Mouse (Mus musculus) heart, embryonic 10.5 days (tissue): ENCODE measurements around the gene Abhd14b. TPM values are rescaled to one million over a fixed set of nuclear protein-coding genes. Genes with fewer than 3 reads are reported as not detected.

ENCODE experiments used
- DNase-seq: peaks from one replicate; pipeline ENCODE4 v3.0.0-alpha.2; 2017; ENCODE audit warnings: low spot score
- H3K27ac ChIP-seq: fragments of 300-500 bp; sonication (generic); 2 replicates; pipeline ENCODE4 v1.5.1; 2016; ENCODE audit warnings: mild to moderate bottlenecking
- H3K27me3 ChIP-seq: fragments of 300-500 bp; sonication (generic); 2 replicates; pipeline ENCODE4 v1.6.1; 2016; ENCODE audit warnings: mild to moderate bottlenecking; ENCODE audit not compliant: poor library complexity, insufficient read depth, severe bottlenecking
- H3K36me3 ChIP-seq: fragments of 300-500 bp; sonication (generic); 2 replicates; pipeline ENCODE4 v1.6.1; 2016; ENCODE audit warnings: mild to moderate bottlenecking, moderate library complexity
- H3K4me1 ChIP-seq: fragments of 300-500 bp; sonication (generic); 2 replicates; pipeline ENCODE4 v1.6.1; 2016; ENCODE audit warnings: mild to moderate bottlenecking
- H3K4me3 ChIP-seq: fragments of 300-500 bp; sonication (generic); 2 replicates; pipeline ENCODE4 v1.5.1; 2016; ENCODE audit warnings: mild to moderate bottlenecking, moderate library complexity
- H3K9me3 ChIP-seq: fragments of 300-500 bp; sonication (generic); 2 replicates; pipeline ENCODE4 v1.6.1; 2016; ENCODE audit warnings: mild to moderate bottlenecking, moderate library complexity
- whole genome bisulfite sequencing: fragments of 180-500 bp; shearing (Covaris S2); methylation state at CpG from one replicate; pipeline ENCODE4 v1.1.7; 2016; 5-methylcytosine and 5-hydroxymethylcytosine counted together
- polyA plus RNA-seq: library from polyadenylated mRNA; unstranded; fragments of >200 nt; fragmentation: Nextera tagmentation; extraction: Ambion mirVana; gene quantifications from 2 replicates; pipeline ENCODE4 v1.2.1, GENCODE M21; 2016

The Abhd14b gene
- polyA plus RNA-seq, 1 experiment from 2014 or later, result 7.8 TPM

GRCm38 (mm10) chr9:106454888-106455681 lies 7.8 kb downstream of the Abhd14b start:
- H3K36me3 ChIP-seq, result peaks cover 30% of the 10 kb centered on the region; the same call in 1 of the 2 replicates
- peaks cover 100% of the 10 kb centered on the region for H3K4me1 ChIP-seq
- under 1% methylated on average over 17 of the region's 17 CpGs for WGBS
- no peaks in the 10 kb centered on the region for H3K9me3 ChIP-seq
- peak; percentile 85 for DNase-seq
- H3K27me3 ChIP-seq, result peaks cover under 1% of the 10 kb centered on the region; the same call in 1 of the 2 replicates
- peak overlapping the region; percentile 87 for H3K4me3 ChIP-seq
- H3K27ac ChIP-seq, result peak overlapping the region; percentile 94

GRCm38 (mm10) chr9:106456325-106457162 lies 9.3 kb downstream of the Abhd14b start:
- no peaks in the 10 kb centered on the region for H3K27me3 ChIP-seq
- H3K4me1 ChIP-seq, result peaks cover 96% of the 10 kb centered on the region
- peak overlapping the region; percentile 94 for H3K27ac ChIP-seq
- H3K4me3 ChIP-seq, result peak overlapping the region; percentile 87
- H3K9me3 ChIP-seq, result no peaks in the 10 kb centered on the region
- peaks cover 44% of the 10 kb centered on the region for H3K36me3 ChIP-seq
- WGBS, result 42% methylated on average over 15 of the region's 15 CpGs
- DNase-seq, result no peak

GRCm38 (mm10) chr9:106457163-106457559 lies 9.9 kb downstream of the Abhd14b start:
- Histone ChIP-seq H3K27me3 (no peaks in the 10 kb centered on the region), H3K27ac (peak overlapping the region; percentile 94), H3K9me3 (no peaks in the 10 kb centered on the region), H3K4me1 (peaks cover 90% of the 10 kb centered on the region), H3K36me3 (peaks cover 50% of the 10 kb centered on the region), H3K4me3 (peak overlapping the region; percentile 87)
- 60% methylated on average over 9 of the region's 9 CpGs for whole genome bisulfite sequencing
- DNase-seq, result no peak

- 66% methylated on average over 5 of the region's 5 CpGs for WGBS
- Histone ChIP-seq H3K27me3 (peaks cover 1% of the 10 kb centered on the region; the same call in 1 of the 2 replicates), H3K4me3 (no peak overlapping the region), H3K27ac (peak overlapping the region; percentile 42; the same call in 1 of the 2 replicates), H3K9me3 (no peaks in the 10 kb centered on the region), H3K36me3 (peaks cover 57% of the 10 kb centered on the region), H3K4me1 (peaks cover 83% of the 10 kb centered on the region)
- no peak for DNase-seq
These were observed 10.7 kb downstream of the Abhd14b start for GRCm38 (mm10) chr9:106457920-106458319.

GRCm38 (mm10) chr9:106459946-106460345 lies 12.7 kb downstream of the Abhd14b start:
- H3K27ac ChIP-seq, result no peak overlapping the region
- no peak for DNase-seq
- WGBS, result 69% methylated on average over 15 of the region's 15 CpGs
- peaks cover 21% of the 10 kb centered on the region for H3K27me3 ChIP-seq
- H3K4me3 ChIP-seq, result no peak overlapping the region; the same call in 1 of the 2 replicates
- peaks cover 73% of the 10 kb centered on the region for H3K36me3 ChIP-seq
- peaks cover 79% of the 10 kb centered on the region for H3K4me1 ChIP-seq
- H3K9me3 ChIP-seq, result no peaks in the 10 kb centered on the region

- Histone ChIP-seq H3K36me3 (peaks cover 73% of the 10 kb centered on the region), H3K27me3 (peaks cover 26% of the 10 kb centered on the region), H3K27ac (no peak overlapping the region), H3K4me1 (peaks cover 79% of the 10 kb centered on the region), H3K4me3 (no peak overlapping the region), H3K9me3 (no peaks in the 10 kb centered on the region)
- no peak for DNase-seq
- WGBS, result 85% methylated on average over 18 of the region's 18 CpGs
These were observed 13.3 kb downstream of the Abhd14b start for GRCm38 (mm10) chr9:106460401-106461025.

- Histone ChIP-seq H3K36me3 (peaks cover 76% of the 10 kb centered on the region), H3K4me1 (peaks cover 79% of the 10 kb centered on the region), H3K27me3 (peaks cover 31% of the 10 kb centered on the region), H3K9me3 (no peaks in the 10 kb centered on the region), H3K4me3 (no peak overlapping the region), H3K27ac (no peak overlapping the region)
- WGBS, result 90% methylated on average over 9 of the region's 9 CpGs
- no peak for DNase-seq
These were observed 13.8 kb downstream of the Abhd14b start for GRCm38 (mm10) chr9:106461026-106461415.

GRCm38 (mm10) chr9:106461641-106462429 lies 14.6 kb downstream of the Abhd14b start:
- Histone ChIP-seq H3K4me3 (no peak overlapping the region), H3K4me1 (peaks cover 71% of the 10 kb centered on the region), H3K9me3 (no peaks in the 10 kb centered on the region), H3K36me3 (peaks cover 70% of the 10 kb centered on the region), H3K27ac (no peak overlapping the region), H3K27me3 (peaks cover 35% of the 10 kb centered on the region)
- DNase-seq, result no peak
- 82% methylated on average over 16 of the region's 16 CpGs for WGBS

- Histone ChIP-seq H3K36me3 (peaks cover 66% of the 10 kb centered on the region), H3K27me3 (peaks cover 38% of the 10 kb centered on the region), H3K4me3 (no peak overlapping the region), H3K4me1 (peaks cover 65% of the 10 kb centered on the region), H3K9me3 (no peaks in the 10 kb centered on the region), H3K27ac (no peak overlapping the region)
- 93% methylated on average over 12 of the region's 12 CpGs for WGBS
- no peak for DNase-seq
These were observed 15.2 kb downstream of the Abhd14b start for GRCm38 (mm10) chr9:106462430-106462800.

- Histone ChIP-seq H3K27me3 (peaks cover 38% of the 10 kb centered on the region), H3K36me3 (peaks cover 60% of the 10 kb centered on the region), H3K27ac (no peak overlapping the region), H3K9me3 (no peaks in the 10 kb centered on the region), H3K4me3 (no peak overlapping the region), H3K4me1 (peaks cover 56% of the 10 kb centered on the region)
- DNase-seq, result no peak
- WGBS, result 85% methylated on average over 21 of the region's 21 CpGs
These were observed 16.1 kb downstream of the Abhd14b start for GRCm38 (mm10) chr9:106463122-106464063.

- peaks cover 40% of the 10 kb centered on the region for H3K4me1 ChIP-seq
These were observed 17.7 kb downstream of the Abhd14b start for GRCm38 (mm10) chr9:106464751-106465541.

More at GRCm38 (mm10) chr9:106464751-106465541, 17.7 kb downstream of the Abhd14b start:
- H3K9me3 ChIP-seq, result no peaks in the 10 kb centered on the region
- WGBS, result 2% methylated on average over 99 of the region's 99 CpGs
- H3K27me3 ChIP-seq, result peaks cover 38% of the 10 kb centered on the region
- no peak for DNase-seq
- peak overlapping the region; percentile 64 for H3K4me3 ChIP-seq
- peaks cover 48% of the 10 kb centered on the region for H3K36me3 ChIP-seq
- peak overlapping the region; percentile 89 for H3K27ac ChIP-seq
